In genomic region chr7:105373509-105373908, GRCm38 (mm10) we compare ENCODE assay signal across 11 mouse cellular contexts. TPM values are rescaled to one million over a fixed set of nuclear protein-coding genes. Genes with fewer than 3 reads are reported as not detected.
DNase-seq lines count a peak whose midpoint lies in the region.
"Had no signal": no experiment of that assay in that cellular context is flagged by ENCODE, and none has a peak within 500 bp of the region (broad histone marks: within the 10 kb centered on the region; RNA-seq: fewer than 3 reads in every experiment).

No protein-coding gene starts in this region.

- intact Hi-C loops in heart, postnatal 36 days (cut with DNase I) = no loop called here
- intact Hi-C loops in gastrocnemius, postnatal 36 days (cut with DNase I) = no loop called here

- DNase-seq in cerebellum, adult 9-10 months = peak; percentile 25
- DNase-seq in cerebellum, adult 11 months = no peak
- DNase-seq in spleen, postnatal 4 days (ENCODE audit: low spot score in 2 of 2) = peak; percentile 32 to 62
- no peak for DNase-seq in spleen, postnatal 36 days (ENCODE audit: low spot score in 2 of 2)
- DNase-seq in heart, postnatal 36 days = peak; percentile 44 to 52
- DNase-seq in gastrocnemius, postnatal 36 days = no peak
- DNase-seq in right cerebral cortex, adult 18-20 months = no peak
- DNase-seq in left cerebral cortex, adult 9 months (ENCODE audit: low spot score in 2 of 2) = no peak
- DNase-seq: kidney, adult 9 months; thymus, postnatal 4 days had no signal

RNA-seq across cellular contexts. Expression of gene Gm5901, which starts 1.3 kb away (rescaled TPM):
- not detected for total RNA-seq in heart, postnatal 36 days (2021)
- not detected for total RNA-seq in gastrocnemius, postnatal 36 days (2021)
- total RNA-seq: left cerebral cortex, postnatal 10 days had no signal

RNA-seq across cellular contexts. Expression of gene Olfr692, which starts 5.5 kb away (rescaled TPM):
- total RNA-seq in heart, postnatal 36 days (2021) = not detected
- total RNA-seq in gastrocnemius, postnatal 36 days (2021) = not detected
- total RNA-seq: left cerebral cortex, postnatal 10 days had no signal

RNA-seq across cellular contexts. Expression of gene Fam160a2, which starts 26.3 kb away (rescaled TPM):
- 10 to 100 TPM; 18.1 to 19.0 TPM for total RNA-seq in heart, postnatal 36 days (2021)
- 10 to 100 TPM; 11.0 to 12.2 TPM for total RNA-seq in gastrocnemius, postnatal 36 days (2021)

RNA-seq across cellular contexts. Expression of gene Cnga4, which starts 30.9 kb away (rescaled TPM):
- total RNA-seq in heart, postnatal 36 days (2021) = not detected
- not detected for total RNA-seq in gastrocnemius, postnatal 36 days (2021)

RNA-seq across cellular contexts. Expression of gene Olfr691, which starts 31.4 kb away (rescaled TPM):
- under 1 TPM in 1 of 2 experiments, not detected in 1; 0.11 TPM for total RNA-seq in heart, postnatal 36 days (2021)
- not detected for total RNA-seq in gastrocnemius, postnatal 36 days (2021)

Comparison
In these comparisons a context has a peak if more than half of its experiments do, and no peak if none do; other contexts are left out.
1. DNase-seq: peak in cerebellum, adult 9-10 months (single experiment), spleen, postnatal 4 days (2 of 2) and heart, postnatal 36 days (2 of 2); none in cerebellum, adult 11 months (single experiment), spleen, postnatal 36 days (0 of 2), gastrocnemius, postnatal 36 days (0 of 2), right cerebral cortex, adult 18-20 months (single experiment) and left cerebral cortex, adult 9 months (0 of 2).